In genomic region chr4:87715212-87715933, GRCm38 (mm10) we compare ENCODE assay signal across 17 mouse cellular contexts.
"Had no signal": no experiment of that assay in that cellular context is flagged by ENCODE, and none has a peak within 500 bp of the region (broad histone marks: within the 10 kb centered on the region; RNA-seq: fewer than 3 reads in every experiment).

No protein-coding gene starts in this region.

- H3K4me3 ChIP-seq: liver, embryonic 15.5 days; lung, embryonic 15.5 days; megakaryocyte, embryonic 14.5 days; midbrain, embryonic 13.5 days; neural tube, embryonic 12.5 days; stomach, embryonic 15.5 days had no signal

- H3K9ac ChIP-seq: liver, embryonic 15.5 days; liver, postnatal 0 days; lung, embryonic 15.5 days; midbrain, embryonic 13.5 days; neural tube, embryonic 12.5 days; stomach, embryonic 15.5 days had no signal

- ATAC-seq: liver, postnatal 0 days; lung, postnatal 0 days; midbrain, embryonic 13.5 days had no signal

- DNase-seq: liver, postnatal 0 days; lung, adult 2 months; lung, postnatal 14 days; lung, postnatal 36 days; right cerebral cortex, postnatal 14 days; thymus, adult 2 months; thymus, postnatal 25 days; thymus, postnatal 4 days had no signal

- H3K27me3 ChIP-seq: liver, embryonic 15.5 days; lung, embryonic 15.5 days; megakaryocyte, embryonic 14.5 days; neural tube, embryonic 12.5 days; stomach, embryonic 15.5 days had no signal

- H3K36me3 ChIP-seq: liver, embryonic 15.5 days; lung, embryonic 15.5 days; midbrain, embryonic 13.5 days; neural tube, embryonic 12.5 days; stomach, embryonic 15.5 days had no signal

- H3K4me2 ChIP-seq: liver, embryonic 15.5 days; lung, embryonic 15.5 days; midbrain, embryonic 13.5 days; neural tube, embryonic 12.5 days; stomach, embryonic 15.5 days had no signal

- H3K9me3 ChIP-seq: liver, embryonic 15.5 days; lung, embryonic 15.5 days; megakaryocyte, embryonic 14.5 days; midbrain, embryonic 13.5 days; neural tube, embryonic 12.5 days; stomach, embryonic 15.5 days had no signal

- H3K27ac ChIP-seq: liver, embryonic 15.5 days; lung, embryonic 15.5 days; macrophage; midbrain, embryonic 13.5 days; neural tube, embryonic 12.5 days; stomach, embryonic 15.5 days; stomach, postnatal 0 days had no signal

- H3K4me1 ChIP-seq: liver, embryonic 15.5 days; megakaryocyte, embryonic 14.5 days; neural tube, embryonic 12.5 days; stomach, embryonic 15.5 days had no signal
